Mouse (Mus musculus) small intestine, adult 2 months (tissue): Measurements from ENCODE around the gene Acaca. TPM values are rescaled to one million over a fixed set of nuclear protein-coding genes. Genes with fewer than 3 reads are reported as not detected.

Experiments
- H3K27ac ChIP-seq: fragments of 200-500 bp; 2 replicates; pipeline ENCODE4 v1.5.1; 2012; ENCODE audit warnings: low read depth, low read length, control low read depth, inconsistent platforms; ENCODE audit not compliant: insufficient read depth
- H3K27me3 ChIP-seq: fragments of 200-500 bp; 2 replicates; pipeline ENCODE4 v1.6.1; 2012; ENCODE audit warnings: mild to moderate bottlenecking, moderate library complexity, low read length, inconsistent platforms; ENCODE audit not compliant: control insufficient read depth, insufficient read depth
- H3K36me3 ChIP-seq: fragments of 200-500 bp; 2 replicates; pipeline ENCODE4 v1.6.1; 2012; ENCODE audit warnings: mild to moderate bottlenecking, low read length, control low read depth, inconsistent platforms; ENCODE audit not compliant: control insufficient read depth, insufficient read depth
- H3K4me1 ChIP-seq: fragments of 200-500 bp; 2 replicates; pipeline ENCODE4 v1.6.1; 2012; ENCODE audit warnings: low read length, inconsistent platforms, mixed read lengths; ENCODE audit not compliant: control insufficient read depth, insufficient read depth, insufficient read length
- H3K4me3 ChIP-seq: fragments of 200-500 bp; 2 replicates; pipeline ENCODE4 v1.5.1; 2012; ENCODE audit warnings: low read depth, mild to moderate bottlenecking, control low read depth, inconsistent platforms, low read length, moderate library complexity
- CTCF ChIP-seq: fragments of 200-500 bp; IDR thresholded peaks from 2 replicates; pipeline ENCODE4 v1.5.1; 2012; ENCODE audit warnings: low read depth, mild to moderate bottlenecking, control low read depth, inconsistent platforms, low read length, moderate library complexity, mixed read lengths; ENCODE audit not compliant: insufficient replicate concordance, insufficient read length; ENCODE audit errors: extremely low read depth
- POLR2A ChIP-seq: fragments of 200-500 bp; IDR thresholded peaks from 2 replicates; pipeline ENCODE4 v1.6.1; 2012; ENCODE audit warnings: low read depth, mild to moderate bottlenecking, control low read depth, inconsistent platforms, low read length, moderate library complexity
- WGBS: fragments of 180-500 bp; shearing (Covaris S2); methylation state at CpG from one replicate; pipeline ENCODE4 v1.1.7; 2018; 5-methylcytosine and 5-hydroxymethylcytosine counted together
- polyA plus RNA-seq: library from polyadenylated mRNA; depleted of rRNA; stranded (reverse); fragments of >200 nt; gene quantifications from 2 replicates; pipeline ENCODE4 v1.2.3, GENCODE M21; 2012

Gene Acaca
- polyA plus RNA-seq, 1 experiment = 4.0 TPM

GRCm38 (mm10) chr11:84362633-84363243 lies 233.3 kb downstream of the Acaca start:
- TF ChIP-seq CTCF (no peak), POLR2A (no peak)
- WGBS = 22% methylated on average over 6 of the region's 6 CpGs
- peaks cover 8% of the 10 kb centered on the region; the same call in 1 of the 2 replicates for H3K36me3 ChIP-seq
- no peaks in the 10 kb centered on the region for H3K27me3 ChIP-seq
- no peak overlapping the region for H3K4me3 ChIP-seq
- H3K4me1 ChIP-seq = peaks cover 12% of the 10 kb centered on the region; the same call in 1 of the 2 replicates
- peak overlapping the region; percentile 76 for H3K27ac ChIP-seq

GRCm38 (mm10) chr11:84365313-84365712 lies 235.8 kb downstream of the Acaca start:
- TF ChIP-seq CTCF = no peak
- Histone ChIP-seq H3K4me3 (no peak overlapping the region), H3K27me3 (no peaks in the 10 kb centered on the region), H3K36me3 (peaks cover 10% of the 10 kb centered on the region), H3K4me1 (peaks cover 12% of the 10 kb centered on the region; the same call in 1 of the 2 replicates), H3K27ac (no peak overlapping the region)
- 58% methylated on average over 1 of the region's 1 CpGs for WGBS

- WGBS = 63% methylated on average over 2 of the region's 2 CpGs
- Histone ChIP-seq H3K36me3 (peaks cover 11% of the 10 kb centered on the region), H3K4me3 (no peak overlapping the region), H3K27ac (no peak overlapping the region), H3K27me3 (no peaks in the 10 kb centered on the region), H3K4me1 (peaks cover 5% of the 10 kb centered on the region; the same call in 1 of the 2 replicates)
- no peak for TF ChIP-seq POLR2A
Observed at GRCm38 (mm10) chr11:84368902-84369301, 239.4 kb downstream of the Acaca start.

DNA sequence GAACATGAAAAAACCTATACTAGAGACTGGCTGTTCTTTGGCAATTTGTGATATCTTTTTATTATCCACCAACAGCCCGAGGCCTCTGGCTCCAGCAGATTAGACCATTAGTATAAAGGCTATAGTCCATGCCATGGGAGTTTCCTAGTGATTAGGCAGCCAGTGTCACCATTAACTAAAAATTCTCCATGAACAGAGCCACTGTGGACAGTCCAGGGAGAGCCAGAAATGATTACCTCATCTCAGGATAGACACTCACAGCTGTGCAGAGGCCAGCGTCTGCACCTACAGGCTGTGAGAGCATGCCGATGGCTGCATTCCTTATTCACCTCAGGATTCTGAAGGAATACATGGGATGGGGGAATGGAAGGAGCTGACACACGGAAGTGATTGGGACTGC lies 243.7 kb downstream of the Acaca start:
- Histone ChIP-seq H3K27ac (no peak overlapping the region), H3K4me1 (peaks cover 9% of the 10 kb centered on the region; the same call in 1 of the 2 replicates), H3K27me3 (no peaks in the 10 kb centered on the region), H3K4me3 (no peak overlapping the region), H3K36me3 (peaks cover 5% of the 10 kb centered on the region; the same call in 1 of the 2 replicates)
- 71% methylated on average over 4 of the region's 4 CpGs for WGBS
- TF ChIP-seq POLR2A (no peak), CTCF (no peak)

- no peaks in the 10 kb centered on the region for H3K27me3 ChIP-seq
- peaks cover 9% of the 10 kb centered on the region; the same call in 1 of the 2 replicates for H3K4me1 ChIP-seq
- WGBS = 74% methylated on average over 3 of the region's 3 CpGs
- H3K4me3 ChIP-seq = no peak overlapping the region
- no peak overlapping the region for H3K27ac ChIP-seq
- peaks cover 4% of the 10 kb centered on the region; the same call in 1 of the 2 replicates for H3K36me3 ChIP-seq
- TF ChIP-seq POLR2A (no peak), CTCF (no peak)
Observed at GRCm38 (mm10) chr11:84375951-84376496, 246.6 kb downstream of the Acaca start.

- 84% methylated on average over 13 of the region's 13 CpGs for WGBS
- H3K4me1 ChIP-seq = peaks cover 9% of the 10 kb centered on the region; the same call in 1 of the 2 replicates
- no peak overlapping the region for H3K4me3 ChIP-seq
- H3K27ac ChIP-seq = no peak overlapping the region
- TF ChIP-seq CTCF = no peak
- no peak for TF ChIP-seq POLR2A
- no peaks in the 10 kb centered on the region for H3K27me3 ChIP-seq
- H3K36me3 ChIP-seq = peaks cover 8% of the 10 kb centered on the region; the same call in 1 of the 2 replicates
Observed at GRCm38 (mm10) chr11:84376510-84377365, 247.3 kb downstream of the Acaca start.

GRCm38 (mm10) chr11:84382450-84382849 lies 253.0 kb downstream of the Acaca start:
- Histone ChIP-seq H3K36me3 (peaks cover 28% of the 10 kb centered on the region), H3K27me3 (no peaks in the 10 kb centered on the region), H3K4me1 (no peaks in the 10 kb centered on the region), H3K4me3 (no peak overlapping the region), H3K27ac (no peak overlapping the region)
- no peak for TF ChIP-seq POLR2A
- no peak for TF ChIP-seq CTCF
- WGBS = 95% methylated on average over 13 of the region's 13 CpGs
